Comparison of ENCODE assay signal across 8 mouse cellular contexts in the genomic region with DNA sequence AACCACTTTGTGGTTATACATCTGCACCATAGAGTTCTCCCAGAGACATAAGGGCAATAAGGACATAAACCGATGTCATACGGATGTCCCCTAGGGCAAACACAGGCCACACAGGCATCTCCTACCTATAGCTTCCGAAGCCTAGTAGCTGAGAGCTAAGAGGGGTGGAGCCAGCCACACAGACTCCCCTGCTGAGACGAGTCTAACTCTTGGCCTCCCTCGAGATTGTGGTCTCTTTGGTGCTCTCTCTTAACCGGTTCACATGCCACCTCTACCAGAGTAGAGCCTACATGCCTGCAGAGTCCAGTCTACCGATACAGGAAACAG. TPM values are rescaled to one million over a fixed set of nuclear protein-coding genes. Genes with fewer than 3 reads are reported as not detected.
A peak's percentile ranks its signal among the peaks of the same experiment; 100 is the strongest.
DNase-seq lines count a peak whose midpoint lies in the region; ATAC-seq lines count a peak whose summit lies in the region.

No protein-coding gene starts in this region.

- peak overlapping the region; percentile 96 for H3K4me3 ChIP-seq in kidney, embryonic 16.5 days (ENCODE audit: low read length)
- peak overlapping the region; percentile 93 for H3K4me3 ChIP-seq in intestine, embryonic 16.5 days (ENCODE audit: low read length)

- no peaks in the 10 kb centered on the region for H3K27me3 ChIP-seq in kidney, embryonic 16.5 days (ENCODE audit: insufficient read depth, low read length)
- H3K27me3 ChIP-seq in intestine, embryonic 16.5 days (replicated peaks; ENCODE audit: control insufficient read depth, insufficient read depth, low read length) = no peaks in the 10 kb centered on the region

- H3K9ac ChIP-seq in kidney, embryonic 16.5 days (replicated peaks; ENCODE audit: low read length) = peak overlapping the region; percentile 85
- H3K9ac ChIP-seq in intestine, embryonic 16.5 days (ENCODE audit: low read depth, low read length) = peak overlapping the region; percentile 82

- ATAC-seq in kidney, embryonic 16.5 days (ENCODE audit: low FRiP score, low TSS enrichment) = 0 out of 2 replicates have a peak, but pooled peaks have one; percentile 2
- peak; percentile 33; the same call in 1 of the 2 replicates for ATAC-seq in intestine, embryonic 16.5 days

- H3K4me2 ChIP-seq in kidney, embryonic 16.5 days (replicated peaks; ENCODE audit: low read depth, low read length) = peak overlapping the region; percentile 94
- H3K4me2 ChIP-seq in intestine, embryonic 16.5 days (ENCODE audit: low read depth, low read length) = peak overlapping the region; percentile 95

- no peaks in the 10 kb centered on the region for H3K9me3 ChIP-seq in kidney, embryonic 16.5 days (ENCODE audit: low read length)
- H3K9me3 ChIP-seq in intestine, embryonic 16.5 days (ENCODE audit: control insufficient read depth, low read length) = no peaks in the 10 kb centered on the region

- H3K27ac ChIP-seq in kidney, embryonic 16.5 days (ENCODE audit: low read length) = peak overlapping the region; percentile 88
- peak overlapping the region; percentile 89 for H3K27ac ChIP-seq in intestine, embryonic 16.5 days (ENCODE audit: low read length)

- H3K36me3 ChIP-seq in kidney, embryonic 16.5 days (ENCODE audit: insufficient read depth, low read length) = peaks cover 14% of the 10 kb centered on the region
- H3K36me3 ChIP-seq in intestine, embryonic 16.5 days (ENCODE audit: control insufficient read depth, insufficient read depth, low read length) = no peaks in the 10 kb centered on the region

- peaks cover 15% of the 10 kb centered on the region for H3K4me1 ChIP-seq in kidney, embryonic 16.5 days (ENCODE audit: insufficient read depth, low read length)
- peaks cover 18% of the 10 kb centered on the region for H3K4me1 ChIP-seq in intestine, embryonic 16.5 days (ENCODE audit: control insufficient read depth, insufficient read depth, low read length)

- intact Hi-C loops in left cerebral cortex, postnatal 14 days (cut with DNase I) = no loop called here

- DNase-seq in kidney, adult 8-10 months = no peak
- peak; percentile 41 for DNase-seq in c-Kit-positive CD71-positive TER-119-positive erythroid progenitor cells, embryonic 14.5 days (ENCODE audit: low spot score)
- peak; percentile 62 for DNase-seq in naive thymus-derived CD4-positive, alpha-beta T cell, adult 2 months (ENCODE audit: low read depth)
- DNase-seq in MN1 (ENCODE audit: low spot score) = no peak
- DNase-seq in testis, postnatal 14 days (ENCODE audit: low spot score) = no peak
- DNase-seq in left cerebral cortex, postnatal 14 days (ENCODE audit: low spot score in 2 of 2) = no peak

- WGBS in kidney, embryonic 16.5 days = 7% methylated on average over 7 of the region's 7 CpGs
- WGBS in intestine, embryonic 16.5 days = 15% methylated on average over 7 of the region's 7 CpGs

RNA-seq across cellular contexts. Expression of a gene that starts 1.1 kb away (rescaled TPM):
- 72.9 and 79.2 TPM in 2 replicates for polyA plus RNA-seq in kidney, embryonic 16.5 days (2015; fragmentation: Nextera tagmentation; extraction: Ambion mirVana)
- 79.5 and 89.3 TPM in 2 replicates for polyA plus RNA-seq in intestine, embryonic 16.5 days (2015; fragmentation: Nextera tagmentation; extraction: Ambion mirVana)
- total RNA-seq in left cerebral cortex, postnatal 14 days (2021) = 10 to 100 TPM; 25.5 to 31.6 TPM

RNA-seq across cellular contexts. Expression of a gene that starts 6.2 kb away (rescaled TPM):
- polyA plus RNA-seq in kidney, embryonic 16.5 days (2015; fragmentation: Nextera tagmentation; extraction: Ambion mirVana) = 33.1 and 33.5 TPM in 2 replicates
- polyA plus RNA-seq in intestine, embryonic 16.5 days (2015; fragmentation: Nextera tagmentation; extraction: Ambion mirVana) = 11.3 and 11.9 TPM in 2 replicates
- total RNA-seq in left cerebral cortex, postnatal 14 days (2021) = 10 to 100 TPM; 34.2 to 37.9 TPM

RNA-seq across cellular contexts. Expression of a gene that starts 7.4 kb away (rescaled TPM):
- polyA plus RNA-seq in kidney, embryonic 16.5 days (2015; fragmentation: Nextera tagmentation; extraction: Ambion mirVana) = 100 and 102 TPM in 2 replicates
- polyA plus RNA-seq in intestine, embryonic 16.5 days (2015; fragmentation: Nextera tagmentation; extraction: Ambion mirVana) = 61.0 and 66.9 TPM in 2 replicates
- total RNA-seq in left cerebral cortex, postnatal 14 days (2021) = 10 to 100 TPM; 37.6 to 40.3 TPM

RNA-seq across cellular contexts. Expression of a gene that starts 13.2 kb away (rescaled TPM):
- 0.71 and 1.0 TPM in 2 replicates for polyA plus RNA-seq in kidney, embryonic 16.5 days (2015; fragmentation: Nextera tagmentation; extraction: Ambion mirVana)
- polyA plus RNA-seq in intestine, embryonic 16.5 days (2015; fragmentation: Nextera tagmentation; extraction: Ambion mirVana) = 0.16 and 0.55 TPM in 2 replicates
- 1 to 10 TPM; 1.1 to 1.8 TPM for total RNA-seq in left cerebral cortex, postnatal 14 days (2021)

RNA-seq across cellular contexts. Expression of a gene that starts 22.8 kb away (rescaled TPM):
- polyA plus RNA-seq in kidney, embryonic 16.5 days (2015; fragmentation: Nextera tagmentation; extraction: Ambion mirVana) = 29.3 and 32.5 TPM in 2 replicates
- polyA plus RNA-seq in intestine, embryonic 16.5 days (2015; fragmentation: Nextera tagmentation; extraction: Ambion mirVana) = 21.5 and 23.2 TPM in 2 replicates
- 10 to 100 TPM; 81.9 to 84.9 TPM for total RNA-seq in left cerebral cortex, postnatal 14 days (2021)

Comparison
In these comparisons a context has a peak if more than half of its experiments do, and no peak if none do; other contexts are left out.
1. DNase-seq: peak in c-Kit-positive CD71-positive TER-119-positive erythroid progenitor cells, embryonic 14.5 days (single experiment) and naive thymus-derived CD4-positive, alpha-beta T cell, adult 2 months (single experiment); none in kidney, adult 8-10 months (0 of 2), MN1 (single experiment), testis, postnatal 14 days (single experiment) and left cerebral cortex, postnatal 14 days (0 of 2).